ENCODE assay signal across 10 mouse cellular contexts in the genomic region with DNA sequence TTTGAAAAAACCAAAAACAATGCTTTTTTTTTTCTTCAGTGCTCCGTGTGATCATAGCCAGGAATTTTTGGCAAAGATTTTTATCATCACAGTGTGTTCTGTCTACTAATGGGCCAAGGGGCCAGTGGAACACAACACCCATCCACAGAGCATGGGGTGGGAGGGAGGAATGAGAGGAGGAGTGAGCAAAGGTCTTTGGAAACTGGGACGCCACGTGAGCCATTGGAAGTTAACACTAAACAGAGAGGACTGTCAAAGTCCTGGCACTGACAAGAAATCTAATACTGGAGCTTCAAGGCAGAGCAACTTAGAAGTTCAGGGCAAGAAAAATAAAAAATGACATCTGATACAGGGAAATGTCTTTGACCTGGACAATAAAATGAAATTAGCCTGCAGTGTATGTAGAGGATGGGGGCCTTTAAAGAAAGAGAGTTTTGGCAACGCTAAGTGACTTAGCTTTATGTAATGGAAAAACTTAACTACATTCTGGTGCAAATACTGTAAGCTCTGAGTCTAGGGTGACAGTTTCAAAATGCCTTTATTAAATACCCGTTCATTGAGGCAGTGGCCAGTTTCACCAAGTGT.
A peak's percentile ranks its signal among the peaks of the same experiment; 100 is the strongest.
DNase-seq lines count a peak whose midpoint lies in the region; ATAC-seq and TF ChIP-seq lines count a peak whose summit lies in the region.
"Had no signal": no experiment of that assay in that cellular context is flagged by ENCODE, and none has a peak within 500 bp of the region (broad histone marks: within the 10 kb centered on the region; RNA-seq: fewer than 3 reads in every experiment).

No protein-coding gene starts in this region.

- no peak for ATAC-seq in heart, embryonic 11.5 days (replicated peaks; ENCODE audit: insufficient number of reproducible peaks, low FRiP score, low TSS enrichment)
- ATAC-seq in lung, postnatal 0 days, result peak; percentile 37; the same call in 1 of the 2 replicates
- ATAC-seq in neural tube, embryonic 15.5 days (ENCODE audit: low FRiP score), result no peak
- ATAC-seq: forebrain, embryonic 16.5 days had no signal

- H3K4me3 ChIP-seq in heart, embryonic 11.5 days (ENCODE audit: low read depth, low read length), result no peak overlapping the region
- no peak overlapping the region for H3K4me3 ChIP-seq in lung, postnatal 0 days (ENCODE audit: low read depth, low read length)
- no peak overlapping the region for H3K4me3 ChIP-seq in neural tube, embryonic 15.5 days (replicated peaks)

- H3K4me2 ChIP-seq in heart, embryonic 11.5 days, result no peak overlapping the region
- H3K4me2 ChIP-seq in lung, postnatal 0 days (replicated peaks; ENCODE audit: low read depth, low read length), result no peak overlapping the region
- H3K4me2 ChIP-seq in neural tube, embryonic 15.5 days, result no peak overlapping the region

- no peaks in the 10 kb centered on the region for H3K4me1 ChIP-seq in heart, embryonic 11.5 days (ENCODE audit: control insufficient read depth, insufficient read depth, low read length)
- H3K4me1 ChIP-seq in lung, postnatal 0 days (ENCODE audit: insufficient read depth, low read depth, low read length), result no peaks in the 10 kb centered on the region
- no peaks in the 10 kb centered on the region for H3K4me1 ChIP-seq in neural tube, embryonic 15.5 days

- no peak overlapping the region for H3K9ac ChIP-seq in heart, embryonic 11.5 days (ENCODE audit: low read depth, low read length)
- no peak overlapping the region for H3K9ac ChIP-seq in lung, postnatal 0 days (replicated peaks; ENCODE audit: low read depth)
- no peak overlapping the region for H3K9ac ChIP-seq in neural tube, embryonic 15.5 days (replicated peaks)

- no peak for TF ChIP-seq EP300 in lung, postnatal 0 days (IDR thresholded peaks at IDR 0.05)

- 65% methylated on average over 5 of the region's 5 CpGs for WGBS in heart, embryonic 11.5 days (ENCODE audit: insufficient replicate concordance)
- 55% methylated on average over 5 of the region's 5 CpGs for WGBS in lung, postnatal 0 days
- WGBS in neural tube, embryonic 15.5 days, result 78% methylated on average over 5 of the region's 5 CpGs

- H3K27me3 ChIP-seq in heart, embryonic 11.5 days (ENCODE audit: control insufficient read depth, insufficient read depth, low read length), result no peaks in the 10 kb centered on the region
- no peaks in the 10 kb centered on the region for H3K27me3 ChIP-seq in lung, postnatal 0 days (replicated peaks; ENCODE audit: insufficient read depth, low read length)
- H3K27me3 ChIP-seq in neural tube, embryonic 15.5 days (replicated peaks), result no peaks in the 10 kb centered on the region

- TF ChIP-seq CTCF in lung, postnatal 0 days (IDR thresholded peaks at IDR 0.05), result no peak

- DNase-seq in heart, adult 11 months, result peak; percentile 93
- DNase-seq in embryo, embryonic 11 days, result peak; percentile 16
- DNase-seq in kidney, adult 8-10 months, result peak; percentile 89 to 90
- DNase-seq in lung, postnatal 0 days (ENCODE audit: low spot score), result peak; percentile 27
- no peak for DNase-seq in cerebellum, adult 11-12 months
- no peak for DNase-seq in layer of hippocampus, adult 8-10 months (ENCODE audit: low spot score in 2 of 2)
- DNase-seq: cerebellum, adult 9-10 months had no signal

- H3K27ac ChIP-seq in heart, embryonic 11.5 days (ENCODE audit: low read depth, low read length), result no peak overlapping the region
- no peak overlapping the region for H3K27ac ChIP-seq in lung, postnatal 0 days (ENCODE audit: low read length)
- no peak overlapping the region for H3K27ac ChIP-seq in neural tube, embryonic 15.5 days (replicated peaks)

- H3K9me3 ChIP-seq in heart, embryonic 11.5 days (replicated peaks; ENCODE audit: control insufficient read depth, low read length), result no peaks in the 10 kb centered on the region
- H3K9me3 ChIP-seq in lung, postnatal 0 days (ENCODE audit: low read length), result no peaks in the 10 kb centered on the region
- no peaks in the 10 kb centered on the region for H3K9me3 ChIP-seq in neural tube, embryonic 15.5 days (replicated peaks)

- no peaks in the 10 kb centered on the region for H3K36me3 ChIP-seq in heart, embryonic 11.5 days (ENCODE audit: control insufficient read depth, insufficient read depth, low read length)
- no peaks in the 10 kb centered on the region for H3K36me3 ChIP-seq in lung, postnatal 0 days (ENCODE audit: insufficient read depth, low read length)
- no peaks in the 10 kb centered on the region for H3K36me3 ChIP-seq in neural tube, embryonic 15.5 days

Comparison
In these comparisons a context has a peak if more than half of its experiments do, and no peak if none do; other contexts are left out.
1. DNase-seq: peak in heart, adult 11 months (single experiment), embryo, embryonic 11 days (single experiment), kidney, adult 8-10 months (2 of 2) and lung, postnatal 0 days (single experiment); none in cerebellum, adult 11-12 months (single experiment) and layer of hippocampus, adult 8-10 months (0 of 2).